Mouse (Mus musculus) naive thymus-derived CD4-positive, alpha-beta T cell, adult 5 months (primary cell): ENCODE results near the gene Foxj1. TPM values are rescaled to one million over a fixed set of nuclear protein-coding genes. Genes with fewer than 3 reads are reported as not detected.

ENCODE experiments used
- polyA plus RNA-seq: library from polyadenylated mRNA; unstranded; fragments of 100-300 nt; shearing (Covaris generic); gene quantifications from one replicate; pipeline ENCODE4 v1.2.1, GENCODE M21; 2017

The Foxj1 gene
- not detected for polyA plus RNA-seq

DNA sequence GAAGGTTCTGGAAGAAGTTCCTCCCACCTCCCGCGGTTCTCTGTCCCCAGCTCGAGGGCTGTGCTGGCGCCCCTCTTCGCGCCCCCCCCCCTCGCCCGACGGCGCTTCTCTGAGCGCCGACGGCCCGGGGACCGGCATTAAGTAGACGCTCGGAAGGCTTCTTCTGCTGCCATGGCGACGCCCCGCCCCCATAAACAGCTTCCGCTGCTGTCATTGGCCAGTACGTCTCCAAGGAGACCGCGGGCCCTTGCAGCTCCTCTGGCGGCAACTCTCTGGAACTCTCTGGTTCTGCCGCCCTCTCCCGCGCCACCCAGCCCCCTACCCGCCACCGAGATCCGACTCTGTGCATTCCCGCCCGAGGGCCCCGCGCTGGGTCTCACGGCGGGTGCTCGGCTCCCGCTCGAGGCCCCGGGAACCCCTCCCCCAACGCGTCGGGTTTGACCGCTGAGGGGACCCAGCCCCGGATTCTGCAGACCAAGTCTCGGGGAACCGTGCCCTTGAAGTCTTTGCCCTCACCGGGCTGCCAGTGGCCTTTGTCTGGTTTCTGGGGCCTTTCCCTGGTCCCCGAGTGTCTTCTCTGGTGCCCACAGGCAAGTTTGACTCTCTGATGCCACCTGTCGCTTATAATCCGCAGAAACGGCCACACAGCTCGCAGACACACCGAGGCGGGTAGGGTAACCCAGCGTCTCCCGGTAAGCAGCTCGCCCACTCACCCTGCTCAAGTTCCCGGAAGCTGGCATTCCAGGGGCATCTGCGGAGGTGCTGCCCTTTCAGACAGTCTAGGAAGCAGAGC lies at the start of gene Foxj1:
Gene Foxj1 (minus strand): TSS at position 156 of the 793 bp plus-strand sequence.

DNA sequence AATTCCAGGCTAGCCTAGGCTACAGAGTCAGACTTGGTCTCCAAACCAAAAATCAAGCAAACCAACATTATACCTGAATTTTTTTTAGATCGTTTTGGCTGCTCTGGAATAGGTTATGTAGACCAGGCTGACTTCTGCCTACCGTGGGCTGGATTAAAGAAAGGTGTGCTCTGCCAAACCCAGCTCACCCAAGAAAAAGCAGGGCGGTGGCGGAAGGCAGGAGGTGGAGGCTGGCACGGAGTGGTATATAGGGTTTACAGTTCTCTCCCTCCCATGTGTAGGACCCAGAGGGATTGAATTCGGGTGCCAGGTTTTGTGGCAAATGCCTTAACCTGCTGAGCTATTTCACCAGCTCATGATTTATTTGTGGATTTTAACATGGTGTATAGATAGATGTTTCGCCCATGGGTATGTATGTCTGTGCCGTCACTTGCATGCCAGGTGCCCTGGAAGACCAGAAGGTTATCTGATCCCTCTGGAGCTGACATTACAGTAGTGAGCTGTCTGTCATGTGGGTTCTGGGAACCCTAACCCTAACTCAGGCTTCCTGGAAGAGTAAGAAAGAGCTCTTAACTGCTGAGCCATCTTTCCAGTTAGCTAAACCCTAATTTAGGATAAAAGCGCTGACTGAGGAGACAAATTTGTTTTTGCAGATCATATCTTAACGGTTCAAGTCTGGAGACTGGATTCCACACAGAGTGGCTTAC lies 28.0 kb downstream of the Foxj1 start, which contains the start of gene Exoc7:
Gene Exoc7 (minus strand): TSS at position 215 of the 707 bp plus-strand sequence.

DNA sequence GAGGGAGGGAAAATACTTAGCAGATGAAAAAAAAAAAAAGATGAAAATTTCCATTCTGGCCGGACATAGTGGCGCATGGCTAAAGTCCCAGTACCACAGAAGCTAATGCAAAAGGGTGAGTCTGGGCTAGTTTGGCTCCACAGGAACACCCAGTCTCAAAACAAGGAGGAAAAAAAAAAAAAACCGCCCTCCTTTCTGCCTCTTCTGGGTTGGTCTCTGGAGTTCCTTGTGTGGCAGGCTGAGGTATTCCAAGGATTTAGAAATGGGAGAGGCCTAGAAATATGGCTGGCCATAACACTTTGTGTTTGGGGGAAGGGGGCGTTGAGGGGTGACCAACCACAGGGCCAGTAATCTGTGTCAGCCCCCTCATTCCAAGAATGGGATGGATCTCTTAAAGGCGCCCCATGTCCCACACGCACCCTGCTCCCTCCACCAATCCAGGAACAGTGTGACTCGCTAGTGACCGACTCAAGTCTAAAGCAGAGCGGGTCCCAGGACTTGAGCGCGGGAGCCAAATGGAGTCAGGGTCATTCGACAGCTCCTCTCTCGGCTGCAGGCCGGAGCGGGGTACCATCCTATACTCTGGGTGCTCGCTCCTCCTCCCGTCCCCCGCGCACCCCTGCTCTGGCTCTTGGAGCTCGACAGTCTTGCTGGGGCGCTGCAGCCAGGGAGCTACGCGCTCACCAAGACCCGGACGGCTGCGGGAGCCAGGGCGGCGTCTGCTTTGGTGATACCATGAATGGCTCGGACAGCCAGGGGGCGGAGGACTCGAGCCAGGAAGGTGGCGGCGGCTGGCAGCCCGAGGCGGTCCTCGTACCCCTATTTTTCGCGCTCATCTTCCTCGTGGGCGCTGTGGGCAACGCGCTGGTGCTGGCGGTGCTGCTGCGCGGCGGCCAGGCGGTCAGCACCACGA lies 54.2 kb downstream of the Foxj1 start, which contains the start of gene Galr2:
Gene Galr2 (plus strand): TSS at position 189 of the 913 bp plus-strand sequence.

Other genes with a start within 250 kb of the Foxj1 start
- gene Wbp2, start 248.4 kb downstream of the Foxj1 start, polyA plus RNA-seq = 267 TPM
- gene Trim47, start 208.2 kb downstream of the Foxj1 start, polyA plus RNA-seq = 1.6 TPM
- gene Trim65, start 204.3 kb downstream of the Foxj1 start, polyA plus RNA-seq = 16.2 TPM
- 73.0 TPM for gene Mrpl38, start 196.5 kb downstream of the Foxj1 start, polyA plus RNA-seq
- 9.7 TPM for gene Fbf1, start 167.2 kb downstream of the Foxj1 start, polyA plus RNA-seq
- 43.9 TPM for gene Ten1, start 136.5 kb downstream of the Foxj1 start, polyA plus RNA-seq
- 21.8 TPM for gene Acox1, start 136.4 kb downstream of the Foxj1 start, polyA plus RNA-seq
- gene Evpl, start 97.3 kb downstream of the Foxj1 start, polyA plus RNA-seq = 0.12 TPM
- gene Srp68, start 61.2 kb downstream of the Foxj1 start, polyA plus RNA-seq = 76.0 TPM
- gene Galr2, start 54.5 kb downstream of the Foxj1 start, polyA plus RNA-seq = not detected
- 44.3 TPM for gene Exoc7, start 28.2 kb downstream of the Foxj1 start, polyA plus RNA-seq
- 13.5 TPM for gene Rnf157, start 77.6 kb upstream of the Foxj1 start, polyA plus RNA-seq
- gene Ubald2, start 98.7 kb upstream of the Foxj1 start, polyA plus RNA-seq = 233 TPM
- not detected for gene Qrich2, start 130.8 kb upstream of the Foxj1 start, polyA plus RNA-seq
- 135 TPM for gene Prpsap1, start 158.8 kb upstream of the Foxj1 start, polyA plus RNA-seq
- gene Sphk1, start 195.5 kb upstream of the Foxj1 start, polyA plus RNA-seq = 0.20 TPM
- gene Ube2o, start 246.0 kb upstream of the Foxj1 start, polyA plus RNA-seq = 17.9 TPM